Mouse (Mus musculus) cortical plate, adult 2 months (tissue): ENCODE results near the gene Ppp4r3b. TPM values are rescaled to one million over a fixed set of nuclear protein-coding genes. Genes with fewer than 3 reads are reported as not detected.

ENCODE experiments used
- H3K27ac ChIP-seq: fragments of 200-500 bp; 2 replicates; pipeline ENCODE4 v1.5.1; 2012; ENCODE audit warnings: low read length, control low read depth, inconsistent platforms; ENCODE audit not compliant: insufficient read depth
- H3K4me1 ChIP-seq: fragments of 200-500 bp; 2 replicates; pipeline ENCODE4 v1.6.1; 2011; ENCODE audit warnings: low read length; ENCODE audit not compliant: control insufficient read depth, insufficient read depth
- H3K4me3 ChIP-seq: fragments of 200-500 bp; 2 replicates; pipeline ENCODE4 v1.5.1; 2011; ENCODE audit warnings: mild to moderate bottlenecking, low read length, control low read depth; ENCODE audit not compliant: insufficient read depth
- CTCF ChIP-seq: fragments of 200-500 bp; IDR thresholded peaks from 2 replicates; pipeline ENCODE4 v1.5.1; 2011; ENCODE audit warnings: mild to moderate bottlenecking, control low read depth, low read length; ENCODE audit not compliant: insufficient read depth; ENCODE audit errors: extremely low read depth
- POLR2A ChIP-seq: fragments of 200-500 bp; IDR thresholded peaks from 2 replicates; pipeline ENCODE4 v1.6.1; 2011; ENCODE audit warnings: mild to moderate bottlenecking, low read length, control low read depth; ENCODE audit not compliant: insufficient read depth; ENCODE audit errors: extremely low read depth
- polyA plus RNA-seq: library from polyadenylated mRNA; depleted of rRNA; stranded (reverse); fragments of >200 nt; gene quantifications from 2 replicates; pipeline ENCODE4 v1.2.3, GENCODE M21; 2012; rRNA removed

Ppp4r3b gene
- polyA plus RNA-seq, 1 experiment, result 18.4 TPM

- Histone ChIP-seq H3K4me1 (no peaks in the 10 kb centered on the region), H3K4me3 (no peak overlapping the region), H3K27ac (no peak overlapping the region)
- TF ChIP-seq CTCF, result no peak
- TF ChIP-seq POLR2A, result no peak
These were observed 82.0 kb downstream of the Ppp4r3b start for GRCm38 (mm10) chr11:29254643-29255042.

GRCm38 (mm10) chr11:29267824-29268223, 95.1 kb downstream of the Ppp4r3b start:
- TF ChIP-seq POLR2A (no peak), CTCF (peak; percentile 77)

More at GRCm38 (mm10) chr11:29267824-29268223, 95.1 kb downstream of the Ppp4r3b start:
- Histone ChIP-seq H3K4me1 (no peaks in the 10 kb centered on the region), H3K4me3 (no peak overlapping the region), H3K27ac (no peak overlapping the region)

Other genes starting within 250 kb of the Ppp4r3b start
- 19.2 and 21.0 TPM in 2 replicates for gene Pnpt1, start 42.1 kb upstream of the Ppp4r3b start, polyA plus RNA-seq
- 77.2 and 83.9 TPM in 2 replicates for gene Cfap36, start 74.5 kb downstream of the Ppp4r3b start, polyA plus RNA-seq
- gene Ccdc88a, start 200.8 kb downstream of the Ppp4r3b start, polyA plus RNA-seq, result 18.7 and 19.0 TPM in 2 replicates